Mouse (Mus musculus) spleen, postnatal 36 days (tissue): ENCODE results near the gene Gmeb1.

Source experiments
- DNase-seq, 2 experiments: peaks; one replicate each; pipeline ENCODE4 v3.0.0; 2022; ENCODE audit warnings: low spot score in 2 of 2, mixed read lengths in 1 of 2

Gene Gmeb1

GRCm38 (mm10) chr4:132274156-132274862 is 12.9 kb upstream of the Gmeb1 start, which contains the start of gene Taf12:
Taf12 (plus strand) TSS chr4:132274375.
- peak; percentile 93 to 94 for DNase-seq

GRCm38 (mm10) chr4:132273166-132273565 is 11.8 kb upstream of the Gmeb1 start:
- DNase-seq: no peak

GRCm38 (mm10) chr4:132269740-132270560 is 8.5 kb upstream of the Gmeb1 start:
- peak; percentile 83 to 88 for DNase-seq

GRCm38 (mm10) chr4:132268871-132269739 is 7.7 kb upstream of the Gmeb1 start:
- peak; percentile 41 to 47 for DNase-seq

GRCm38 (mm10) chr4:132266835-132267349 is 5.5 kb upstream of the Gmeb1 start:
- DNase-seq: no peak

- no peak for DNase-seq
These were observed 1.9 kb upstream of the Gmeb1 start for GRCm38 (mm10) chr4:132263313-132263712.

- DNase-seq: no peak
These were observed 885 bp upstream of the Gmeb1 start for GRCm38 (mm10) chr4:132262358-132262616.

GRCm38 (mm10) chr4:132260404-132261379 is 710 bp downstream of the Gmeb1 start:
- DNase-seq: peak; percentile 42 to 51

GRCm38 (mm10) chr4:132259248-132259647 is 2.2 kb downstream of the Gmeb1 start:
- DNase-seq: no peak

- no peak for DNase-seq
These were observed 5.0 kb downstream of the Gmeb1 start for GRCm38 (mm10) chr4:132256384-132256783.

- DNase-seq: no peak
These were observed 6.4 kb downstream of the Gmeb1 start for GRCm38 (mm10) chr4:132254986-132255385.

GRCm38 (mm10) chr4:132253622-132254021 is 7.8 kb downstream of the Gmeb1 start:
- no peak for DNase-seq

- DNase-seq: no peak
These were observed 8.3 kb downstream of the Gmeb1 start for GRCm38 (mm10) chr4:132253128-132253527.

- peak; percentile 77 for DNase-seq
These were observed 9.8 kb downstream of the Gmeb1 start for GRCm38 (mm10) chr4:132251596-132251995.

- DNase-seq: peak; percentile 42 to 45
These were observed 13.9 kb downstream of the Gmeb1 start for GRCm38 (mm10) chr4:132247451-132247997.

GRCm38 (mm10) chr4:132245643-132246042 is 15.8 kb downstream of the Gmeb1 start:
- DNase-seq: no peak

- peak; percentile 26 to 57 for DNase-seq
These were observed 20.2 kb downstream of the Gmeb1 start for GRCm38 (mm10) chr4:132241208-132241607.

- DNase-seq: no peak
These were observed 21.0 kb downstream of the Gmeb1 start for GRCm38 (mm10) chr4:132240367-132240766.

- no peak for DNase-seq
These were observed 23.0 kb downstream of the Gmeb1 start for GRCm38 (mm10) chr4:132238356-132238755.

- no peak for DNase-seq
These were observed 26.7 kb downstream of the Gmeb1 start for GRCm38 (mm10) chr4:132234710-132235109.
